Mouse (Mus musculus) c-Kit-positive CD71-positive TER-119-negative erythroid progenitor cells, embryonic 14.5 days (primary cell): ENCODE measurements around the gene Hspg2.
A peak's percentile ranks its signal among the peaks of the same experiment; 100 is the strongest.

Experiments used
- DNase-seq: peaks from one replicate; pipeline ENCODE4 v3.0.0-alpha.2; 2013; ENCODE audit warnings: low read depth

Gene Hspg2

GRCm38 (mm10) chr4:137480191-137480992 is 11.8 kb downstream of the Hspg2 start:
- no peak for DNase-seq

- no peak for DNase-seq
Measured at GRCm38 (mm10) chr4:137480993-137481340, 12.4 kb downstream of the Hspg2 start.

GRCm38 (mm10) chr4:137481381-137482030 is 12.9 kb downstream of the Hspg2 start:
- DNase-seq = no peak

GRCm38 (mm10) chr4:137483871-137484270 is 15.3 kb downstream of the Hspg2 start:
- no peak for DNase-seq

GRCm38 (mm10) chr4:137484586-137484985 is 16.0 kb downstream of the Hspg2 start:
- no peak for DNase-seq

- no peak for DNase-seq
Measured at GRCm38 (mm10) chr4:137485258-137485960, 16.8 kb downstream of the Hspg2 start.

GRCm38 (mm10) chr4:137486081-137487014 is 17.8 kb downstream of the Hspg2 start:
- no peak for DNase-seq

- peak; percentile 22 for DNase-seq
Measured at GRCm38 (mm10) chr4:137487286-137488000, 18.9 kb downstream of the Hspg2 start.

- no peak for DNase-seq
Measured at GRCm38 (mm10) chr4:137488038-137488437, 19.5 kb downstream of the Hspg2 start.

- DNase-seq = no peak
Measured at GRCm38 (mm10) chr4:137488571-137489303, 20.2 kb downstream of the Hspg2 start.

GRCm38 (mm10) chr4:137489996-137490395 is 21.4 kb downstream of the Hspg2 start:
- DNase-seq = no peak

GRCm38 (mm10) chr4:137492563-137492962 is 24.0 kb downstream of the Hspg2 start:
- no peak for DNase-seq

- no peak for DNase-seq
Measured at GRCm38 (mm10) chr4:137493187-137493586, 24.6 kb downstream of the Hspg2 start.

- DNase-seq = no peak
Measured at GRCm38 (mm10) chr4:137494751-137495500, 26.4 kb downstream of the Hspg2 start.

GRCm38 (mm10) chr4:137495501-137496100 is 27.0 kb downstream of the Hspg2 start:
- DNase-seq = no peak

- no peak for DNase-seq
Measured at GRCm38 (mm10) chr4:137497367-137497766, 28.8 kb downstream of the Hspg2 start.

- no peak for DNase-seq
Measured at GRCm38 (mm10) chr4:137497892-137498722, 29.5 kb downstream of the Hspg2 start.

GRCm38 (mm10) chr4:137498882-137499583 is 30.5 kb downstream of the Hspg2 start:
- DNase-seq = no peak
